Mouse (Mus musculus) kidney, embryonic 16.5 days (tissue): ENCODE data around the gene 1700092M07Rik. TPM values are rescaled to one million over a fixed set of nuclear protein-coding genes. Genes with fewer than 3 reads are reported as not detected.

ENCODE experiments used
- ATAC-seq: fragments of 200-750 bp; cut with Nextera tagmentation; 2 replicates; pipeline ENCODE4 v1.8.0; 2017; ENCODE audit warnings: moderate TSS enrichment; ENCODE audit not compliant: low FRiP score, low TSS enrichment
- H3K27ac ChIP-seq: fragments of 300-500 bp; sonication (generic); 2 replicates; pipeline ENCODE4 v1.5.1; 2014; ENCODE audit warnings: low read length
- H3K27me3 ChIP-seq: fragments of 300-500 bp; sonication (generic); 2 replicates; pipeline ENCODE4 v1.6.1; 2014; ENCODE audit warnings: low read length, control low read depth, mixed read lengths; ENCODE audit not compliant: insufficient read depth
- H3K36me3 ChIP-seq: fragments of 300-500 bp; sonication (generic); 2 replicates; pipeline ENCODE4 v1.6.1; 2014; ENCODE audit warnings: low read length, control low read depth, mixed read lengths; ENCODE audit not compliant: insufficient read depth
- H3K4me1 ChIP-seq: fragments of 300-500 bp; sonication (generic); 2 replicates; pipeline ENCODE4 v1.6.1; 2014; ENCODE audit warnings: low read length, control low read depth, mixed read lengths; ENCODE audit not compliant: insufficient read depth
- H3K4me2 ChIP-seq: fragments of 300-500 bp; sonication (generic); replicated peaks from 2 replicates; pipeline ENCODE4 v1.6.1; 2014; ENCODE audit warnings: low read depth, low read length
- H3K4me3 ChIP-seq: fragments of 300-500 bp; sonication (generic); 2 replicates; pipeline ENCODE4 v1.5.1; 2014; ENCODE audit warnings: mild to moderate bottlenecking, low read length
- H3K9ac ChIP-seq: fragments of 300-500 bp; sonication (generic); replicated peaks from 2 replicates; pipeline ENCODE4 v1.6.1; 2014; ENCODE audit warnings: low read length
- H3K9me3 ChIP-seq: fragments of 300-500 bp; sonication (generic); 2 replicates; pipeline ENCODE4 v1.6.1; 2016; ENCODE audit warnings: low read length, control low read depth
- WGBS: fragments of 180-500 bp; shearing (Covaris S2); extraction: QIAGEN DNeasy Blood & Tissue Kit; methylation state at CpG from one replicate; pipeline ENCODE4 v1.1.7; 2014; 5-methylcytosine and 5-hydroxymethylcytosine counted together
- microRNA-seq: library from miRNA; unstranded; fragments of <30 nt; microRNA quantifications from one replicate; pipeline ENCODE4, GENCODE M21; 2016
- polyA plus RNA-seq: library from polyadenylated mRNA; unstranded; fragments of >200 nt; fragmentation: Nextera tagmentation; extraction: Ambion mirVana; gene quantifications from 2 replicates; pipeline ENCODE4 v1.2.1, GENCODE M21; 2015

1700092M07Rik gene
- polyA plus RNA-seq, 1 experiment from 2014 or later: 2.0 TPM

DNA sequence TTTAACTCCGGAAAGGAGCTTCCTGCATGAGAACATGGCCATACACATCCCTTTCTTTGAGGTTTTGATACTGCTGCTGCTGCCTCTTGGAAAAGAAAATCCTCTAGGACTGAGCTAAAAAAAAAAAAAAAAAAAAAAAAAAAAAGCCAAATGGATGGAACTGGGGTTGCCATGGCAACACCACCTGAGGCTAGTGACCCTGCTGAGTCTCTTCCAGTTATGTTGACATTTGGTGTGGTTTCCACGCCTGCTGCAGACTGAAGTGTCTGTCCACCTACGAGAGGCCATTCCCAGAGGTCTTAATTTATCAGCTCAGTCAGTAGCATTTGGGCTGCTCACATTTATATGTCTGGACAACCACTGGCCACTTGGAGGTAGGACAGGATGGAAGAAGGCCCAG is 48.0 kb downstream of the 1700092M07Rik start:
- no peak for ATAC-seq
- Histone ChIP-seq H3K9me3 (0 out of 2 replicates have a peak, but pooled peaks cover 5% of the 10 kb centered on the region), H3K27me3 (no peaks in the 10 kb centered on the region), H3K4me3 (no peak overlapping the region), H3K36me3 (peaks cover 21% of the 10 kb centered on the region), H3K27ac (no peak overlapping the region), H3K4me1 (peaks cover 7% of the 10 kb centered on the region), H3K4me2 (no peak overlapping the region), H3K9ac (no peak overlapping the region)
- 27% methylated on average over 3 of the region's 3 CpGs for WGBS

DNA sequence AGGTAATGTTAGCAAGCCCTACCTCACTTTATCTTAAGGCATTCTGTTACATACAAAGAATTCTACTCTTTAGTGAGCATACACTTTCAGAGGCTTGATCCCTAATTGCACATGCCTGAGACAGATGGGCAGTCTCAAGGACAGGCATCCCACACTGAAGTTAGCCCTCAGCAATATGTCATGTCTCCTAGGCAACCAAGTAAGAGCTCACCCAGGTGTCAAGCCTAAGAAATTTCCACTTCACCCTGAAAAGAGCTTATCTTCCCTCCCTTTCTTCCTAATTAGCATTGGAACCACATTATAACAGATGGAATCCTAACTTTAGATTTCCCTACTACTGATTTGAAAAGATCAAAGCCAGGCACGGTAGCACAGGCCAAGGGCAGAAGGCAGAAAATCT is 48.7 kb downstream of the 1700092M07Rik start:
- Histone ChIP-seq H3K4me2 (no peak overlapping the region), H3K27me3 (no peaks in the 10 kb centered on the region), H3K9ac (no peak overlapping the region), H3K9me3 (0 out of 2 replicates have a peak, but pooled peaks cover 5% of the 10 kb centered on the region), H3K4me1 (peaks cover 7% of the 10 kb centered on the region), H3K4me3 (no peak overlapping the region), H3K27ac (no peak overlapping the region), H3K36me3 (peaks cover 23% of the 10 kb centered on the region)
- ATAC-seq: no peak
- 45% methylated on average over 1 of the region's 1 CpGs for WGBS

DNA sequence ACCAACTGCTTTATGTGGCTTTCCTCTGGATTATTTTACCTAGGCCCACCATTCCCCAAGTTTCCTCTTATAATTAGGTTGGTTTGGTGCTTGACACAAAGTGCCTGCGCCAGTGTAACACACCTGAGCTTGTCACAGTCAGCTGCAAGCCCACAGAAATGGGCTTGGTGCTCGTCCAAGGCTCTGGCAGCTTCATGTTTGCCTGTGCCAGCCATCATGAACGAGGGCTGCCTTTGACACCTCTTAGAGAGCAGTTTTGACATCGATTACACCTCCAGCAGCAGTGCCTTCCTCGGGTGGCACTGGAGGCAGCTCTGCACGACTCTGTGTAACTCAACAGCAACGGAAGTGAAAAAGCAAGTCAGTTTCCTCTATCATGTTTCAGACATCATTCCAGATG is 49.7 kb downstream of the 1700092M07Rik start:
- no peak overlapping the region for H3K4me3 ChIP-seq
- peaks cover 33% of the 10 kb centered on the region for H3K36me3 ChIP-seq
- no peak overlapping the region for H3K27ac ChIP-seq
- no peak for ATAC-seq
- WGBS: 74% methylated on average over 7 of the region's 7 CpGs
- peaks cover 5% of the 10 kb centered on the region for H3K4me1 ChIP-seq
- 0 out of 2 replicates have a peak, but pooled peaks cover 5% of the 10 kb centered on the region for H3K9me3 ChIP-seq
- H3K4me2 ChIP-seq: no peak overlapping the region
- no peaks in the 10 kb centered on the region for H3K27me3 ChIP-seq
- H3K9ac ChIP-seq: no peak overlapping the region

Small RNA genes lying within 50 kb of the gene (microRNA-seq; reads per million reads assigned to microRNA genes)
- 0.79 reads per million for gene Mir6992

Other genes with a start within 250 kb of the 1700092M07Rik start
- 15.7 and 16.3 TPM in 2 replicates for gene Slc22a8, start 149.5 kb upstream of the 1700092M07Rik start, polyA plus RNA-seq
- gene Slc22a6, start 122.7 kb upstream of the 1700092M07Rik start, polyA plus RNA-seq: 48.8 and 59.4 TPM in 2 replicates
- gene Chrm1, start 76.9 kb upstream of the 1700092M07Rik start, polyA plus RNA-seq: 0.11 and 0.14 TPM in 2 replicates
- gene Slc3a2, start 17.3 kb upstream of the 1700092M07Rik start, polyA plus RNA-seq: 141 and 146 TPM in 2 replicates
- 101 and 108 TPM in 2 replicates for gene Wdr74, start 4.9 kb upstream of the 1700092M07Rik start, polyA plus RNA-seq
- 150 and 154 TPM in 2 replicates for gene Stx5a, start 695 bp downstream of the 1700092M07Rik start, polyA plus RNA-seq
- gene Nxf1, start 16.4 kb downstream of the 1700092M07Rik start, polyA plus RNA-seq: 213 and 218 TPM in 2 replicates
- gene Tmem223, start 30.3 kb downstream of the 1700092M07Rik start, polyA plus RNA-seq: 197 and 215 TPM in 2 replicates
- 89.4 and 92.5 TPM in 2 replicates for gene Tmem179b, start 33.7 kb downstream of the 1700092M07Rik start, polyA plus RNA-seq
- 37.2 and 39.0 TPM in 2 replicates for gene Taf6l, start 45.7 kb downstream of the 1700092M07Rik start, polyA plus RNA-seq
- gene Polr2g, start 57.9 kb downstream of the 1700092M07Rik start, polyA plus RNA-seq: 168 and 176 TPM in 2 replicates
- 6.2 and 6.4 TPM in 2 replicates for gene Zbtb3, start 61.8 kb downstream of the 1700092M07Rik start, polyA plus RNA-seq
- gene Ttc9c, start 78.6 kb downstream of the 1700092M07Rik start, polyA plus RNA-seq: 53.0 and 63.0 TPM in 2 replicates
- gene Hnrnpul2, start 79.3 kb downstream of the 1700092M07Rik start, polyA plus RNA-seq: 5.4 and 5.9 TPM in 2 replicates
- not detected in 2 replicates for gene AC129217.1, start 89.1 kb downstream of the 1700092M07Rik start, polyA plus RNA-seq
- gene Bscl2, start 96.7 kb downstream of the 1700092M07Rik start, polyA plus RNA-seq: 56.7 and 62.4 TPM in 2 replicates
- gene Gng3, start 98.5 kb downstream of the 1700092M07Rik start, polyA plus RNA-seq: 3.2 and 5.4 TPM in 2 replicates
- 0.75 and 1.0 TPM in 2 replicates for gene Lrrn4cl, start 110.0 kb downstream of the 1700092M07Rik start, polyA plus RNA-seq
- 195 and 197 TPM in 2 replicates for gene Ubxn1, start 130.8 kb downstream of the 1700092M07Rik start, polyA plus RNA-seq
- 69.3 and 71.4 TPM in 2 replicates for gene Uqcc3, start 140.2 kb downstream of the 1700092M07Rik start, polyA plus RNA-seq
- 78.4 and 84.3 TPM in 2 replicates for gene Lbhd1, start 143.0 kb downstream of the 1700092M07Rik start, polyA plus RNA-seq
- not detected in 2 replicates for gene Gm49403, start 143.2 kb downstream of the 1700092M07Rik start, polyA plus RNA-seq
- gene 1810009A15Rik, start 148.1 kb downstream of the 1700092M07Rik start, polyA plus RNA-seq: 93.0 and 94.3 TPM in 2 replicates
- gene Gm49416, start 148.2 kb downstream of the 1700092M07Rik start, polyA plus RNA-seq: 1.2 TPM in 1 of 2 replicates, not detected in the other
- gene Ints5, start 152.3 kb downstream of the 1700092M07Rik start, polyA plus RNA-seq: 49.5 and 53.1 TPM in 2 replicates
- 146 and 151 TPM in 2 replicates for gene Ganab, start 157.4 kb downstream of the 1700092M07Rik start, polyA plus RNA-seq
- gene B3gat3, start 179.7 kb downstream of the 1700092M07Rik start, polyA plus RNA-seq: 51.1 and 53.5 TPM in 2 replicates
- gene Rom1, start 188.6 kb downstream of the 1700092M07Rik start, polyA plus RNA-seq: 4.3 and 4.5 TPM in 2 replicates
- gene Eml3, start 188.8 kb downstream of the 1700092M07Rik start, polyA plus RNA-seq: 33.2 and 34.1 TPM in 2 replicates
- 179 and 180 TPM in 2 replicates for gene Mta2, start 201.2 kb downstream of the 1700092M07Rik start, polyA plus RNA-seq
- 36.0 and 38.3 TPM in 2 replicates for gene Tut1, start 213.1 kb downstream of the 1700092M07Rik start, polyA plus RNA-seq
- 436 and 455 TPM in 2 replicates for gene Eef1g, start 226.3 kb downstream of the 1700092M07Rik start, polyA plus RNA-seq
- gene Ahnak, start 248.6 kb downstream of the 1700092M07Rik start, polyA plus RNA-seq: 14.0 and 14.4 TPM in 2 replicates